Mouse (Mus musculus) gastrocnemius, postnatal 25 days (tissue): ENCODE data around the gene Cdk7. TPM values are rescaled to one million over a fixed set of nuclear protein-coding genes. Genes with fewer than 3 reads are reported as not detected.

Experiments used
- total RNA-seq, 2 experiments: library from RNA; stranded (reverse); gene quantifications; 1 replicate in 1 of 2; 2 replicates in 1 of 2; pipeline ENCODE4 v1.2.3; 2021

The Cdk7 gene
- total RNA-seq, 2 experiments from 2014 or later = 11.2 to 13.5 TPM

Other genes with a start within 250 kb of the Cdk7 start
- 10 to 100 TPM; 19.2 to 19.8 TPM for gene Gtf2h2, start 238.4 kb downstream of the Cdk7 start, total RNA-seq
- gene Ocln, start 178.2 kb downstream of the Cdk7 start, total RNA-seq = under 1 TPM in 1 of 2 experiments, not detected in 1; 0.32 TPM
- under 1 TPM; 0.28 to 0.38 TPM for gene Marveld2, start 114.0 kb downstream of the Cdk7 start, total RNA-seq
- 10 to 100 TPM; 57.7 to 58.0 TPM for gene Ak6, start 80.0 kb downstream of the Cdk7 start, total RNA-seq
- 10 to 100 TPM in 1 of 2 experiments, 1 to 10 TPM in 1; 9.4 to 11.0 TPM for gene Rad17, start 79.9 kb downstream of the Cdk7 start, total RNA-seq
- 1 to 10 TPM; 5.7 to 9.2 TPM for gene Taf9, start 79.4 kb downstream of the Cdk7 start, total RNA-seq
- gene Ccdc125, start 61.2 kb downstream of the Cdk7 start, total RNA-seq = under 1 TPM; 0.18 to 0.43 TPM
- 100 to 1,000 TPM; 145 to 155 TPM for gene Mrps36, start 13.7 kb upstream of the Cdk7 start, total RNA-seq
- not detected for gene Cenph, start 45.0 kb upstream of the Cdk7 start, total RNA-seq
- 1 to 10 TPM; 1.0 to 1.2 TPM for gene Ccnb1, start 55.6 kb upstream of the Cdk7 start, total RNA-seq
- gene Slc30a5, start 102.5 kb upstream of the Cdk7 start, total RNA-seq = 10 to 100 TPM; 10.5 to 11.3 TPM